Mouse (Mus musculus) MEL (cell line): Measurements from ENCODE around the gene Oog4.

Experiments
- BHLHE40 ChIP-seq: IDR thresholded peaks from 2 replicates; pipeline ENCODE4 v1.6.1; 2012; ENCODE audit warnings: low read depth, mild to moderate bottlenecking, inconsistent platforms, low read length, improper control_type of control experiment, borderline replicate concordance
- CTCF ChIP-seq, 3 experiments: IDR thresholded peaks in 2 of 3; conservative IDR thresholded peaks in 1 of 3; 2 replicates each; pipeline ENCODE4 v1.5.1; 2011 to 2012; ENCODE audit warnings: low read length in 3 of 3, low read depth in 2 of 3, mild to moderate bottlenecking in 2 of 3, improper control_type of control experiment in 1 of 3, inconsistent platforms in 1 of 3, mixed read lengths in 1 of 3, moderate library complexity in 1 of 3; ENCODE audit not compliant: control insufficient read depth in 1 of 3, insufficient read depth in 1 of 3, poor library complexity in 1 of 3, severe bottlenecking in 1 of 3
- EP300 ChIP-seq, 2 experiments: IDR thresholded peaks; 2 replicates each; pipeline ENCODE4 v1.6.1; 2011; ENCODE audit warnings: improper control_type of control experiment in 2 of 2, low read length in 2 of 2, low read depth in 1 of 2, mild to moderate bottlenecking in 1 of 2
- ETS1 ChIP-seq: IDR thresholded peaks from 2 replicates; pipeline ENCODE4 v1.6.1; 2012; ENCODE audit warnings: low read depth, mild to moderate bottlenecking, inconsistent platforms, low read length, improper control_type of control experiment, moderate library complexity
- MAFK ChIP-seq: IDR thresholded peaks from 2 replicates; pipeline ENCODE4 v1.6.1; 2011; ENCODE audit warnings: low read depth, mild to moderate bottlenecking, low read length, improper control_type of control experiment, borderline replicate concordance
- MYC ChIP-seq: IDR thresholded peaks from 2 replicates; pipeline ENCODE4 v1.6.1; 2011; ENCODE audit warnings: low read depth, mild to moderate bottlenecking, low read length, improper control_type of control experiment, moderate library complexity
- POLR2A ChIP-seq, 2 experiments: IDR thresholded peaks; 2 replicates each; pipeline ENCODE4 v1.6.1; 2011 to 2012; ENCODE audit warnings: low read length in 2 of 2, mild to moderate bottlenecking in 2 of 2, control low read depth in 1 of 2, improper control_type of control experiment in 1 of 2, low read depth in 1 of 2, moderate library complexity in 1 of 2; ENCODE audit not compliant: control insufficient read depth in 1 of 2, insufficient read depth in 1 of 2, poor library complexity in 1 of 2
- RCOR1 ChIP-seq: IDR thresholded peaks from 2 replicates; pipeline ENCODE4 v1.6.1; 2012; ENCODE audit warnings: low read depth, mild to moderate bottlenecking, inconsistent platforms, low read length, improper control_type of control experiment
- SMC3 ChIP-seq: IDR thresholded peaks from 2 replicates; pipeline ENCODE4 v1.6.1; 2011; ENCODE audit warnings: low read depth, low read length, improper control_type of control experiment
- TAL1 ChIP-seq: IDR thresholded peaks from 2 replicates; pipeline ENCODE4 v1.6.1; 2012; ENCODE audit warnings: mild to moderate bottlenecking, inconsistent platforms, low read length, moderate library complexity, mixed read lengths
- TBP ChIP-seq: IDR thresholded peaks from 2 replicates; pipeline ENCODE4 v1.8.0; 2011; ENCODE audit warnings: low read depth, low read length, improper control_type of control experiment
- TCF12 ChIP-seq: IDR thresholded peaks from 2 replicates; pipeline ENCODE4 v1.6.1; 2014; ENCODE audit warnings: low read depth, mild to moderate bottlenecking, inconsistent platforms, low read length, improper control_type of control experiment, moderate library complexity

DNA sequence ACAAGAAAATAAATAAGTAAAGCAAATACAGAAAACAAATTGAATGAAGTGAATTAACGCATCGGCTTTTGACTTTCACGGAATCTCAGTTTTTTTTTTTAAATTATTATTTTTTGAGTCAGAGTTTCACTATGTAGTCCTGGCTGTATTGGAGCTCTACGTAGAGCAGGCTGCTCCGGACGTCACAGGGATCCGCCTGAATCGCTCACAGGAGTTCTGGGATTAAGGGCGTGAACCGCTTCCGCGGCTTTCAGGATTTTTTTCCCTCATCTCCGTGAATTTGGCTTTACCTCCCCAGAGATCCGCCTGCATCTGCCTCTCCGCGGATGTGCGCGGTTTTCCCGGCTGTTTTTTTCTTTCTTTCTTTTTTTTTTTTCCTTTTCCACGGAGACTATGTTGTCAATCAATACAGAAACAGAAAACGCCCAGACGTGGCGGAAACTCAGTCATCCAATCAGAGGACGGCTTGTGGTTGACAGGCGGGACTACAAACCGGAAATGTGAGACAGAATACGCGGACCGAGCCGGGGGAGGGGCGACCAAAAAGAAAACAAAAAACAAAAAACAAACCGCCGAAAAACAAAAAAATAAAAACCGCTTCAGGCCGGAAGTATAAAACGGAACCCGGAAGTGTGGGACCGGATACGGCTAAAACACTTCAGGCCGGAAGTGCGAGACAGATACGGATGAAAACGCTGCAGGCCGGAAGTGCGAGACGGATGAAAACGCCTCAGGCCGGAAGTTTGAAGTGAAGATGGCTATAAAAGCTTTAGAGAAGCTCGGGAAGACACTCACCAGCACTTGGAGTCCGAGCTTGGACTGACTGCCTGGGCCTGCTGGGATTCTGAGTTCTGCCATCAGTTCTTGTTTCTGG is 37.7 kb downstream of the Oog4 start, which contains the start of gene Pramef8:
- TF ChIP-seq SMC3: no peak
- no peak for TF ChIP-seq CTCF (IDR thresholded peaks at IDR 0.05 in 2 of 3, conservative IDR thresholded peaks at IDR 0.05 in 1 of 3; ENCODE audit: control insufficient read depth in 1 of 3, insufficient read depth in 1 of 3, low read depth in 2 of 3, low read length in 3 of 3, poor library complexity in 1 of 3, severe bottlenecking in 1 of 3)
- TF ChIP-seq TBP: no peak
- TF ChIP-seq POLR2A (IDR thresholded peaks at IDR 0.05; ENCODE audit: control insufficient read depth in 1 of 2, insufficient read depth in 1 of 2, low read depth in 1 of 2, low read length in 2 of 2, poor library complexity in 1 of 2): no peak
- TF ChIP-seq TAL1: no peak
- no peak for TF ChIP-seq BHLHE40
- no peak for TF ChIP-seq RCOR1
- TF ChIP-seq ETS1: no peak
- TF ChIP-seq TCF12: no peak
- TF ChIP-seq MYC: no peak
- TF ChIP-seq EP300 (IDR thresholded peaks at IDR 0.05; ENCODE audit: low read depth in 1 of 2, low read length in 2 of 2): no peak
- no peak for TF ChIP-seq MAFK
